Mouse (Mus musculus) bone marrow, adult 2 months (tissue): ENCODE data around the gene Krtap3-3.
"Not testable (repeated sequence)": the region's sequence is repeated elsewhere in the genome, so short reads cannot be mapped to it uniquely, and the experiment has no call there.

Experiments
- CTCF ChIP-seq: fragments of 200-500 bp; IDR thresholded peaks from 2 replicates; pipeline ENCODE4 v1.5.1; 2011; ENCODE audit warnings: low read length, control low read depth; ENCODE audit not compliant: control insufficient read depth, insufficient read depth
- POLR2A ChIP-seq: fragments of 200-500 bp; IDR thresholded peaks from 2 replicates; pipeline ENCODE4 v1.6.1; 2011; ENCODE audit warnings: low read depth, mild to moderate bottlenecking, control low read depth, low read length, borderline replicate concordance; ENCODE audit not compliant: control insufficient read depth

- not testable (repeated sequence) for TF ChIP-seq POLR2A, CTCF
These were observed 47.1 kb upstream of the Krtap3-3 start, which contains the start of gene Krtap9-3 for GRCm38 (mm10) chr11:99597742-99598141.
